Mouse (Mus musculus) hindbrain, embryonic 11.5 days (tissue): ENCODE measurements around the gene Eftud2. TPM values are rescaled to one million over a fixed set of nuclear protein-coding genes. Genes with fewer than 3 reads are reported as not detected.

Experiments
- ATAC-seq: fragments of 200-750 bp; cut with Nextera tagmentation; 2 replicates; pipeline ENCODE4 v1.8.0; 2017; ENCODE audit warnings: mild to moderate bottlenecking, moderate TSS enrichment, moderate library complexity; ENCODE audit not compliant: low FRiP score
- DNase-seq: peaks from one replicate; pipeline ENCODE4 v3.0.0-alpha.2; 2015; ENCODE audit warnings: low spot score
- H3K27ac ChIP-seq: fragments of 300-500 bp; sonication (generic); 2 replicates; pipeline ENCODE4 v1.5.1; 2014; ENCODE audit warnings: mild to moderate bottlenecking, low read depth, low read length
- H3K27me3 ChIP-seq: fragments of 300-500 bp; sonication (generic); 2 replicates; pipeline ENCODE4 v1.6.1; 2014; ENCODE audit warnings: mild to moderate bottlenecking, low read length, moderate library complexity, mixed read lengths; ENCODE audit not compliant: control insufficient read depth, insufficient read depth
- H3K36me3 ChIP-seq: fragments of 300-500 bp; sonication (generic); 2 replicates; pipeline ENCODE4 v1.6.1; 2014; ENCODE audit warnings: mild to moderate bottlenecking, low read length, moderate library complexity, mixed read lengths; ENCODE audit not compliant: control insufficient read depth, insufficient read depth
- H3K4me1 ChIP-seq: fragments of 300-500 bp; sonication (generic); replicated peaks from 2 replicates; pipeline ENCODE4 v1.6.1; 2014; ENCODE audit warnings: low read length, mixed read lengths; ENCODE audit not compliant: control insufficient read depth, insufficient read depth
- H3K4me2 ChIP-seq: fragments of 300-500 bp; sonication (generic); replicated peaks from 2 replicates; pipeline ENCODE4 v1.6.1; 2014; ENCODE audit warnings: mild to moderate bottlenecking, low read depth, low read length
- H3K4me3 ChIP-seq: fragments of 300-500 bp; sonication (generic); 2 replicates; pipeline ENCODE4 v1.5.1; 2014; ENCODE audit warnings: low read depth, low read length
- H3K9ac ChIP-seq: fragments of 300-500 bp; sonication (generic); 2 replicates; pipeline ENCODE4 v1.6.1; 2014; ENCODE audit warnings: low read depth, low read length
- H3K9me3 ChIP-seq: fragments of 300-500 bp; sonication (generic); 2 replicates; pipeline ENCODE4 v1.6.1; 2016; ENCODE audit warnings: low read length; ENCODE audit not compliant: control insufficient read depth
- WGBS: fragments of 180-500 bp; shearing (Covaris S2); extraction: QIAGEN DNeasy Blood & Tissue Kit; methylation state at CpG from one replicate; pipeline ENCODE4 v1.1.7; 2014; 5-methylcytosine and 5-hydroxymethylcytosine counted together
- polyA plus RNA-seq: library from polyadenylated mRNA; unstranded; fragments of >200 nt; fragmentation: Nextera tagmentation; extraction: Ambion mirVana; gene quantifications from 2 replicates; pipeline ENCODE4 v1.2.1, GENCODE M21; 2014

The Eftud2 gene
- polyA plus RNA-seq, 1 experiment from 2014 or later, result 205 TPM

DNA sequence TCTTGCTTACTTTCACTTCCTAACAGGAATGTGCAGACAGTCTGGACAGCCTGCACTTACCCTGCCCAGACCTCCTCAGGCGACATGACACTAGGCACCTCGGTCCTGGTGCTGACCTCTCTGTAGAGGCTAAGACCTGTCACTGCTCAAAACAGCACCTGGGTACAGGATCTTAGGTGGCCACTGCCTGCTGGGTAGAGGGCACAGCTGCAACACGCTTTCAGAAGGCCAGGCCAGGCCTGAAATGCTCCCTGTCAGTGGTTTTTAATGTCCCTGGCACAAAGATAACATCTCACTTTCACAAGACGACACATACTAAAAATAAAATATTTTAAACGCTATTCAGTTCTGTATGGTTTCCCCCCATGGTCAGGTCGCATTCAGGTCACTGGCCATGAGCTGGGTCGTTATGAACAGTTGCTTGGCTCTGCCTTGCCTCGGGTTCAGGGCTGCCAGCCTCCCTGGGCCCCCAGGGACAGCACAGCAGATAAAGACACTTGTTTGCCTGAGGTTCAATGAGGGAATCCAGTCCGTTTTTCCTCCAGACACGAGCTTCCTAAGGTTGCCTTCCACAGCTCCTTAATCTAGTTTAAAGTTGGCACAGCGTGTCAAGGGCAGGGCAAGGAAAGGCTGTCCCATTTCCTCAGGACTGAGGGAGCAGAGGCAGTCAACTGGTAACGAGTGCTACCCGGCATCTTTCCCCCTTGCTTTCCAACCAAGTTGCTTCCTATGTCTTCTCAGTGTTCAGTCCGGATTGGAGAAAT is 88.9 kb downstream of the Eftud2 start:
- Histone ChIP-seq H3K27ac (no peak overlapping the region), H3K4me3 (no peak overlapping the region), H3K4me2 (no peak overlapping the region), H3K36me3 (no peaks in the 10 kb centered on the region), H3K27me3 (no peaks in the 10 kb centered on the region), H3K4me1 (no peaks in the 10 kb centered on the region), H3K9ac (no peak overlapping the region), H3K9me3 (no peaks in the 10 kb centered on the region)
- WGBS, result 63% methylated on average over 14 of the region's 14 CpGs
- DNase-seq (no peak), ATAC-seq (no peak)

Other genes starting within 250 kb of the Eftud2 start
- gene Meioc, start 217.3 kb downstream of the Eftud2 start, polyA plus RNA-seq, result 0.88 and 0.91 TPM in 2 replicates
- 51.3 and 53.0 TPM in 2 replicates for gene Ccdc43, start 183.2 kb downstream of the Eftud2 start, polyA plus RNA-seq
- gene Adam11, start 119.5 kb downstream of the Eftud2 start, polyA plus RNA-seq, result 16.6 and 19.2 TPM in 2 replicates
- 78.5 and 82.8 TPM in 2 replicates for gene Gjc1, start 61.3 kb downstream of the Eftud2 start, polyA plus RNA-seq
- not detected in 2 replicates for gene Higd1b, start 45.1 kb downstream of the Eftud2 start, polyA plus RNA-seq
- 1.2 and 2.0 TPM in 2 replicates for gene Ccdc103, start 219 bp upstream of the Eftud2 start, polyA plus RNA-seq
- not detected in 2 replicates for gene Fam187a, start 4.2 kb upstream of the Eftud2 start, polyA plus RNA-seq
- 0.12 and 0.20 TPM in 2 replicates for gene Gfap, start 19.9 kb upstream of the Eftud2 start, polyA plus RNA-seq
- gene Kif18b, start 44.1 kb upstream of the Eftud2 start, polyA plus RNA-seq, result 7.3 and 8.5 TPM in 2 replicates
- 10.5 and 11.0 TPM in 2 replicates for gene C1ql1, start 65.7 kb upstream of the Eftud2 start, polyA plus RNA-seq
- gene Nmt1, start 147.2 kb upstream of the Eftud2 start, polyA plus RNA-seq, result 41.0 and 51.1 TPM in 2 replicates
- gene Dcakd, start 147.3 kb upstream of the Eftud2 start, polyA plus RNA-seq, result 228 and 229 TPM in 2 replicates
- gene Plcd3, start 220.7 kb upstream of the Eftud2 start, polyA plus RNA-seq, result 1.0 and 1.7 TPM in 2 replicates
- 4.9 and 6.2 TPM in 2 replicates for gene Acbd4, start 220.7 kb upstream of the Eftud2 start, polyA plus RNA-seq
- 4.1 and 5.4 TPM in 2 replicates for gene Hexim1, start 235.2 kb upstream of the Eftud2 start, polyA plus RNA-seq